Mouse (Mus musculus) layer of hippocampus, adult 11-12 months (tissue): Measurements from ENCODE around the gene Bcl11a.
"Not testable (repeated sequence)": the region's sequence is repeated elsewhere in the genome, so short reads cannot be mapped to it uniquely, and the experiment has no call there.

Source experiments
- DNase-seq: peaks from one replicate; pipeline ENCODE4 v3.0.0; 2022; ENCODE audit warnings: low spot score

Gene Bcl11a

DNA sequence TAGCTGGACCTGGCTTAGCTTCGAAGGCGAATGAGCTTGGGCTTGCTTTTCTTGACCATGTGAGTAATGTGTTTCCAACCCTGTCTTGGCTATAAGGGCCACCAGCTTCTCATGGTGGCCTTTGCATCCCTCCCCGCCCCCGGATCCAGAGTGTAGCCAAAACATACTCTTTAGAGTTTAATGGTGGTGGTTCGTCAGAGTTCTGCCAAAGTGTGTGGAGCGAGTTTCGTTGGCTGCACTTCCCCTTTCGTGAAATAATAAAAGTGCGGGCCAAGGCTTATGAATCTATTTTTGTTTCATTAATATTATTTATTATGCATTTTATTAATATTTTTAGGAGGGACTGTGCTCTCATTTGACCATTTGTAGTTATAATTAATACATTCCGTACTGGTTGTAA is 21.4 kb downstream of the Bcl11a start:
- no peak for DNase-seq

DNA sequence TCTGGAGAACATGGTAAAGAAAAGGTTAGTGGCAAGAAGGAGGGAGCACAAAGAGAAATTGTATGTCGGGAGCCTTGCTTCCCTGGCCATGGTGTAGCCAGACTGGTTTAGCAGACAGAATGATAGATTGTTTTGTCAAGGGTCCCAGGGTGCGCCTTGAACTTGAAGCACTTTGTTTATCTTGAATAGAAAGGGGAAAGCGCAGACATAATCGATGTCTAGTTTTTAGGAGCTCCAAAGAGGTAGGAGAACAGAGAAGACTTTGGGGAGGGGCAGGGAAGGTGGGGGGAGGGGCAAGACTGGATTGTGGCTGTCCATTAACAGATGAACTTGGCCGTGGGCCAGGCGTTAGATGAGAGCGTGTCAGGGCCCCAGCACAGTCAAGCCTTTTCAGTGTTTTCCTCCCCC is 22.0 kb downstream of the Bcl11a start:
- DNase-seq = no peak

DNA sequence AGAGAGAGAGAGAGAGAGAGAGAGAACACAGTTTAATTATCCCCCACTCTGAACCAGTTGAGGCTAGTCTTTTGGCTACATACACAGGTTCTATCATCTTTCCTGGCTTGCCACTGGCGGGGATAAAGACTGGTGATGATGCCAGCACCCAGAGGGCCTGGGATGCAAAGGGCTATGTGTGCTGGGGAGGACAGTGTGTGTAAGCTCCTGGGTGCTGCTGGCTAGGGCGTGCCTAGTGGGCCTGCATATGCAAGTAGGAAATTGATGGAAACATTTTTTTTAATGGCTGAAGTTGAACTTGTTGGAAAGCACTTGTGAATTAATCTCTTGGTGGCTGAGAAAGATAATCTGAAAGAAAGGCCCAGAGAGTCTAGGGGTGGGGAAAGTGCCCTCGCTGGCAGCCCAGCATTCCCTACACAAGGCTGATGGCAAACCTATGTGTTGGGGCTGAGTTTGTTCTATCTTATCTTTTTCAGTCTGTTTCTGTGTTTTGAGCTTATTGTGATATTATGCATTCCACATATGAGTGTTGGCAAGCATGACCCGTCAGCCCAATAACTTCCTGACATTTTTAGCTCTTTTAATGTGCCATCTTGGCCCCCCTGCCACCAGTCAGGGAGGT is 22.7 kb downstream of the Bcl11a start:
- DNase-seq = no peak

DNA sequence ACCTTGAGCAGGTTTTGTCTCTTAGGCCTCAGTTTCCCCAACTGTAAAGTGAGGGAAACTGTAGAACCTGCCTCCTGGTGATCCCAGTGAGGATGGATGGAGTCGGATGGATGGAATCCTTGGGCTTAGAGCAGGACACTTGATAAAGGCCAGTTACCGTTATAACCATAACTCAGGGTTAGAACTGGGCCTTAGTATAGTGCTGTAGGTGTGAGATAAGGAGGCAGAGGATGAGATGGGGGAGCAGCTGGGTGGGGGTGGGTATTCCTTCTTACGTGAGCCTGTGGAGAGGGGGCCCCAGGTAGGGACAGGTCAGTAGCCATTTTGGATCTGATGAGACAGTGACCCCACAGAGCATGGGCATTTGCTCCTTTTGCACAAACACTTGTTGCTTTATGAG is 23.8 kb downstream of the Bcl11a start:
- DNase-seq = no peak

DNA sequence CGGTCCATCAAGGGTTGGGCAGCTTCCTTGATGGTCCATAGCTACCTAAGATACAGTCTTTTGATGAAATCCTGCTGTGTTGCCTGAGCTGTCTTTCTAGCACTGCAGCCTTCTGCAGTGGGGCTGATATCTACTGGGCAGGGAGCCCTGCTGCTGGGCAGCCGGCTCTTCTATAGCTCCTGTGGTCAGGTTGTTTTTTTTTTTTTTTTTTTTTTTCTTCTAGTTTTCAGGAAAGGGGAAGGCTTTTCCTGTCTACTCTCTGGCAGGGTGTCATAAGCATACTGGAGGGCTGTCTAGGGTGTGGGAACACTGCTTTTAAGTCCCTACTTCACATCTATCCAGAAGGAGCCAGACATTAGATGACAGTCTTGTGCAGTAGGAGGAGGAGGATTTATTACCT is 24.5 kb downstream of the Bcl11a start:
- DNase-seq = no peak

DNA sequence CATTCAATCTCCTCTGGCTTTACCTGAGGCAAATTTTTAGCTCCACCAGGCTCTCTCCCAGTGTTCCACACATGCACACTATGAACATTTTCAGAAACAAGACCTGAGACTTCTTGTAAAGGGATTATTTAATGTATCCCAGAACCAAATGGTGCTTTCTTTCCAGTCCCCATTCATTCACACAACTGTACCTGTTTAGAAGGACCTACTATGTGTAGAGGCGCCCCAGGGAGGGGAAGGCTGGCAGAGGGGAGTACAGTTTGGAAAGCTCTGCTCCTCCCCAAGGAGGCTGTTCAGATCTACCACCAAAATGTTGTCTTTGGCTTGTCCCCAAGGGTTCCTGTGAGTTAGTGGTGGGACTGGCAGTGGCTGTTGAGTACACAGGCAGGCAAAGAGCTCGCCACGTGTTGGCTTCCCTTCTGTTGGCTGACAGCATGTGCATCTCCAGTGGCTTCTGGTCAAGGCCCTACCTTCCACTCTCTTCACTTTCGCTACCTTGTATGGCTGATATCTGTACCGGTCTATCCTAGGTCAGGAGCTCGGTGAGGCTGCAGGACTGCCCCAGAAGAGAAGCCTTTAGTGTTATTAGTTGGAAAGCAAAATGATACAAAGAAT is 25.4 kb downstream of the Bcl11a start:
- no peak for DNase-seq

DNA sequence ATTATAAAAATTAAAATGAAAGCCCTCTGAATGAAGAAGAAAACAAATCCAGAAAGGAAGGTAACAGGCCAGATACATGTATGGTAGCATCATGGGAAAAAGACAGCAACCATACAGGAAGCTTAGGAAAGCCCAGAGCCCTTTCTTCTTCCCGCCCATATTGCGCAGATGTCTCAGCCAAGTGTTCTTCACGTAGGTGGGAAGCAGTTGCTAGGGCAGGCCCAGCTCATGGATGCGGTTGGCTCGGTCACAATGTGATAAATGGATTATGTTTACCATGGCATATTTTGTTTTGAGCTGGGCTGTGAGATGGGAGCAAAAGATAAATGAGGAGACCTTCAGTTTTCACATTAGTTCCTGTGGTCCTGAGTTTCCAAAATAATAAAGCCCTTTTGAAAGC is 29.6 kb downstream of the Bcl11a start:
- DNase-seq = peak; percentile 55

DNA sequence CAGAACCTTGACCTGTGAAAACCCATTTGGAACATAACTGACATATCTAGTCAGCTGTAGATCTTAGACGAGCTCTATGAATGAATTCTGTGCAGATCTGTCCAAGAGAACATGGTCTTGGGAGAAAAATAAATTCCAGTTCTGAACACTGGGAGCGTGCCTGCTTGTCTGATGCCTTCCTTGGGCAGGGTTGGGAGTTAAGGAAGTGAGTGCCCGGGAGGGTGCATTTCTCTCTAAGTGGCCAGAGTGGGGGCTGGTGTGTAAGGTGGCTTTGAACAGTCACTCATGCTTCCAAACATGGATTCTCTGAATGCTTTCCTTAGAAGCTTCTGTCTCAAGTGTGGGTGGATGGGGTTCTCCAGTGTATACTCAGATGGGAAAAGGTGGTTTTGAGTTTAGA is 31.1 kb downstream of the Bcl11a start:
- no peak for DNase-seq

DNA sequence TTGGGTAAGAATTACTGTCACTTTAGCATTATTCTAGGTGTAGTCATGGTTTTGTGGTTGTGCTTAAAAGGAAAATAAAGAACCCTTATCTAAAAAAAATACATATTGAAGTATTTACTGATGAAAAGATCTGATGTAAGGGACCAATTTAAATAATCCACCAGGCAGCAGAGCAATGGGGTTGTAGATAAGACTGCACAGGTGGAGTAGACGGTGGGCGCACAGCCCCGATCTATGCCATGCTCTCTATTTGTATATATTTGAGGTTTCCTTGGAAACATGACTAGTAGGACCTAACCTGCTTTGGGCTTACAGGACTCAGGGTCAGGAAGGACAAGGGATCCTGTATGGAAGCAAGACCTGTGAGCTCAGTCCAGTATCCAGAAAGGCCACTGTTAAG is 31.5 kb downstream of the Bcl11a start:
- DNase-seq = no peak

DNA sequence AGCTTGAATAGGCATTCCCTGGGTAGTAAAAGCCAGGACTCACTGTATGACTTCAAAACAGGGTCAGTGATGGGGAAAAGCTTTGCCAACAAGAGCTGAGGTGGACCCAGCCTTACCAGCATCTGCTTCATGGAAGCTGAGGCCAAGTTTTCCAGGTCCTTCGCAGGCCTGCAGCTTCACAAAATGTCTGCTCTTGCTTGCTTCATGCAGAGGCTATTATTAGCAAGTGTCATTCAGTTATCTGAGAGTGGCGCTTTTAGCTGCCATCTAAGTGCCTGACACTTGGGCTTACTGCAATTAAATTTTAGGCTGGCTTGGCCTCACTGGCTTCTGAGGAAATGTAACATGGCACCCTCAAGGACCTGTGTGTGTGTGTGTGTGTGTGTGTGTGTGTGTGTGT is 32.3 kb downstream of the Bcl11a start:
- DNase-seq = no peak

DNA sequence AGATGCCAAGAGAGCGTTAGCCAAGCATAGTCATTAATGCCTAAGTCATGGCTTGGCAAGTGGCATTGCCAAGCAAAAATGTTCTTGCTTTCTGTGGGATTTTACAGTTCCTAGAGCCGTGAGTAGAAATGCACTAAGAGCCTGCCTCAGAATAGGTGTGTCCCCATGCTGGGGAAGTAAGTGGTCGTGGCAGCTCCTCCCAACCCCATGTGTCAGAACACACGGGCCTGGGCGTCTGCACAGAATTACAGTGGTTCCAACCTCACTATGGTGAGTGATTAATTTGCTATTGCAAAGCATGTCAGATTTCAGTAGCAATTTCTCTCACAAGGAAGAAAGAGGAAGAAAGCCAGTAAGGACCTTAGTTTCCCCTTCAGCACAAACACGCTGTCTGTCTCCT is 33.9 kb downstream of the Bcl11a start:
- DNase-seq = no peak

DNA sequence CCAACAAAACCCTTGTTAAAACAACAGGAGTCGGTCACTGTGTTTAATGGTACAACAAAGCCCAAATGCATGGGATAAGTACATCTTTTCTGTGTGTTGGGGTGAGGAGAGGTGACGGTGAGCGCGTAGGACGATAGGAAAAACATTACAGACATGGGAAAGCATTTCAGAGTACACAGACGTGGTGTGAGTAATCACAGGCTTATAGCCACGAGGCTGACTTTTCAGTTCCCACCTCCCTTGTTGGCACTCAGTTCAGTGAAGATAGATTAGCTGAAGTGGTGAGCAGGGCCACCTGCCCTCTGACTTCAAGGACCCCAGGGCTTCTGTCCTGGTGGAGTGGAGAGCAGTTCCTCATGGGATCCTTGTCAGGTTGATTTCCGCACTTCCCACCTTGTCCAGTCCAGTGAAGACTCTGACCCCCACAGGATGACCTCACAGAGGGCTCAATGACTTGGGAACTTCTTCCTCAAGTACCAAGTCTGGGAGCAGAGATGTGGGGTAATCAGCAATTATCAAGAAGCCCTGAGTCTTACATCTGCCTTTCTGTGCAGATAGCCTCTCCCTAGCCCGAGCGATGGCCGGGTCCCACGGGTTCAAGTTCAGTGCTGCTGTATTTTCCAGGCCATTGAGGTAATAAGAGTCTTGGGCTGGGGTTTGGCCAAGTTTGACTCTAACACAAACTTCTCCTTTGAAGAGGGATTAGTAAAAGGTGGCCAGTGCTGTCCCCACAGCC is 37.3 kb downstream of the Bcl11a start:
- DNase-seq = no peak

DNA sequence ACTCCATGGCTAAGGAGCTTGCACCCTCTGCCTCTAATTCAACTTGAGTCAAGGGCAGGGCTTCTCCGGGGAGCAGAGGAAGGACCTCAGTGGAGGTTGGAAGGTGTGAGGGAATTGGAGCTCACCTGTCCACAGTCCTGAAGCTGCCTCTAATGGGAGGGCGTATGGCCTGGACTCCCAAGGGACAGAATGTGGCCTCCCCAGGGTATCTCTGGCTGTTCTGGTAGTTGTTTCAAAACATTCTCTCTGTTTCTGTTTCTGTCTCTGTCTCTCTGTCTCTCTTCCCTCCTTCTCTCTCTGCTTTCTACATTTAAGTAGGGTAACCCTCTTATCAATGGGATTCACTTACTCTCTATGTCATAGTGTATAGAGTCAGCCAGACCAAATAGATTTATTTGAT is 38.2 kb downstream of the Bcl11a start:
- no peak for DNase-seq

DNA sequence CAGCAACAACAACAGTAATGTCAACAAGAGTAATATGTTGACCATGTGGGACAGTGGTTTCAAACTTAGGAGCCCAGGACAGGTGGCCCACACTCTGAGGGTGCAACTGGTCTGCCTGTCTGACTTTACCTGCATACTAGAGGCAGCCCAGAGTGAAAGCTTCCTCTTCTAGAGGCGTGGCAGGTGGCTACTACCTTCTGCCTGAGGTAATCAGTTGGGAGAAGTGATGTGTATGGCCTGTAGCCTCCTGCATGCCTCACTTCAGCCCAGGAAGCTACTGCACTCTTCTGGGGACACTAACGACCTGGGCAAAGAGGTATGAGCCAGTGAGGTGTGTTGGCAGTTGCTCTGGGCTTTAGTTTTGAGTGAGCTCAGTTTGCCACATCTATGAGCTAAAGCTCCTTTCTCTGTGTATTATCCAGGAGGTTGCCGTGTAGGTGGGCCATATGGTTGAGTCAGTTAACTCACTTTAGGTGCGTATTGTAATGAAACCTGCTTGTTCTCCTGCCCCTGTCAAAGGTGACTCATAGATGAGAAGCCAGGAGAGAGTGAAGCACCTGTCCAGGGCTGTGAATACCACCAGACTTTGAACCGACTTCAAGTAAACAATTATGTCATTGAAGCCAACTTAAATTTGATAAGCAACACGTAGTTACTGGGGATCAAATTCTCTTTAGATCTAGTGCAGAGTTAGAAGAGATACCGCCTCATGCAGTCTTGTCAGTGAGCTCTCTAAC is 38.9 kb downstream of the Bcl11a start:
- no peak for DNase-seq

DNA sequence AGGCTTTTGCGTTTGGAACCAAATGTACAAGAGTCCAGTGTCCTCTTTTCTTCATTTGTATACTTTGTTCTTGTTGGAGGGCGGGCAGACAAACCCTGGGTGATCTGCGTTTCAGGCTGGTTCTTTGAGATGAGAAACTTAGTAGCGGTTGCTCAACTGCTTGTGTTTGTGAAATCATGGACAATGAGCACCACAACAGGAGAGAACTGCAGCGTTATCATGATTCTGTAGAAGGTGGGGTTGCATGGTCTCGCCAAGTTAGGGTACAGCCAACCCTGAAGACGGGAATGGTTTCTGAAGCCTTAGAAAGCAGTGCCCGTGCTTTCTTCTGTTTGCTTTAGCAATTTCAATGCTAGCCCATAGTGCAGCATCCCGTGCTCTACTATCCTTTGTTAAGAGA is 43.3 kb downstream of the Bcl11a start:
- DNase-seq = no peak

DNA sequence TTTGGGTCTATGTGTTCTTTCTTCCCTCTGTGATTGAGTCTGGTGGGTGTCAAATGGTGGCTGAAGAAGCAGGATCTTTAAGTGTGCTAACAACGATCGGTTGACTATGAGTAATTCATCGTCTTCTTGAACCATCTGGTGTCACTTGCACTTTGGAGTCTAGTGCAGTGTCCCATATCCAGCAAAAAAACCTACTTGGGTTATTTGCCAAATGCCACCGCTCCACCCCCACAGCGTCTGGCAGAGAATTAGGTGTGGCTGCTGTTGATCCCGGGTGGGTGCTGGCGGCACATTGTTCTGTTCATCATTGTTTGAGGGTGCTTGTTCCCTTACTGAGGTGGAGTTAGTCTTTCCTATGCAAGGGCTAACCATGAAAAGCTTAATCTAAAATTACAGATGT is 45.0 kb downstream of the Bcl11a start:
- DNase-seq = peak; percentile 65

DNA sequence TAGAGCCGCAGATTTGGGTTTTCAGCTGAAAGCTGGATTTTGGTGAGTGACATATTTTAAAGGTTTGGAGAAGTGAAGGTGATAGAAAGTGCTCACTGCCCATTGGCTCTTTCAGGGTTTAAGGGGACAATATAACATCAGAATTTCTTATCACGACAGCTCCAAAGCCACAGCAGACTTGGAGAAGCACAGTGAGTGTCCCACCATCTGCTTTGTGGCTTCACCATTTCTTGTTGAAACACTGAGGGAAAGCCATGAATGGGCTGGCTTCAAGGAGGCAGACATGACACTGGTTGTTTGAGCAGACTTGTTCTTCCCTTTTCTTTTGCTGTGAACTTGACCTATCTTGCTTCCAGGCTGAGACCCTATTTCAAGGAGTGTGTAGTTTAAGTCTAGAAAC is 46.1 kb downstream of the Bcl11a start:
- DNase-seq = no peak

DNA sequence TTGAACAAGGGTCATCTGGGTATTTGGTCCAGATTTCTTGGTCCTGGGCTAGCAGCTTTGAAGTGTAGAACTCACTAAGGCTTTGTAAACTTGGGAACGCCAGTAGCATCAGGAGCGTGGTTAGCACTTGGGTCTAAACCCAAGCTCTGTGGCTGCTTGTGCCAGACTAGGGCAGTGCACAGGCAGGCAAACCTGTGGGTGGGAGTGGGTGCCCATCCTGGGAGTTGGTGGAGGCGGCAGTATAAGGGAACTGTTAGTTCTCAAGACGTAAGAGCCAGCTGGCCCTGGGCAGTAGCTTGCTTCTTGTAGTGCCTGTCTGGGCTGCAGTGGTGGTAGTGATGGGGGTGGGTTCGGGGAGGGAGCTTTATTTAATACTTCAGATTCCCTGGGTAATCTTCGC is 47.2 kb downstream of the Bcl11a start:
- DNase-seq = peak; percentile 48

DNA sequence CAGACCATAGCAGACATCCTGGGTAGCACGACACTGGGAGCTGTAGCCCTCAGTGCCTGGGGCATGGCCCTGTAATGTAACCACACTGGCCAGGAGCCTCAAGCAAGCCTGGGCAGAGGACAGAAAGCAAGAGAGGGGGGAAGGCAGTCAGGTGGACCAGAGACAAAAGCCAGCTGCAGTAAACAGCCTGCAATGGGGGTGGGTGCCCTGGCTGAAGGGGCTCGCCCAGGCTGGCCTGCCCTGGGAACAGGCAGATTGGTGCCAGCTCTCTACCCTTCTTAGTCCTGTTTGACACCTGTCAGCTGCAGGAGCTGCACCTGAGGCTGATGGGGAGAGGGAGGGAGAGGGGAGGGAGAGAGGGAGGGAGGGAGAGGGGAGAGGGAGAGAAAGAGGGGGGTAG is 50.1 kb downstream of the Bcl11a start:
- DNase-seq = no peak

DNA sequence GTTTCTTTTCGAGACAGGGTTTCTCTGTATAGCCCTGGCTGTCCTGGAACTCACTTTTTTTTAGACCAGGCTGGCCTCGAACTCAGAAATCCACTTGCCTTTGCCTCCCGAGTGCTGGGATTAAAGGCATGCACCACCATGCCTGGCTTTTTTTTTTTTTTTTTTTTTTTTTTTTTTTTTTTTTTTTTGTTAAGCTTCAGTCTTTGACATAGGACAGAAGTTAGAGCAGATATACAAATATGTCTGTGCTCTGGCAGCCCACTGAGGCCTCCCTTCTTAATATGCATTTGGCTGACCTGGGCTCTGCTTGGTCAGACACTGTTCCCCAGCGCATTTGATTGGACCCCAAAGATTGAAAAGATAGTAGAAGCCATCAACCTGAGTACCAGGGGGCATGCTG is 51.0 kb downstream of the Bcl11a start:
- DNase-seq = not testable (repeated sequence)

DNA sequence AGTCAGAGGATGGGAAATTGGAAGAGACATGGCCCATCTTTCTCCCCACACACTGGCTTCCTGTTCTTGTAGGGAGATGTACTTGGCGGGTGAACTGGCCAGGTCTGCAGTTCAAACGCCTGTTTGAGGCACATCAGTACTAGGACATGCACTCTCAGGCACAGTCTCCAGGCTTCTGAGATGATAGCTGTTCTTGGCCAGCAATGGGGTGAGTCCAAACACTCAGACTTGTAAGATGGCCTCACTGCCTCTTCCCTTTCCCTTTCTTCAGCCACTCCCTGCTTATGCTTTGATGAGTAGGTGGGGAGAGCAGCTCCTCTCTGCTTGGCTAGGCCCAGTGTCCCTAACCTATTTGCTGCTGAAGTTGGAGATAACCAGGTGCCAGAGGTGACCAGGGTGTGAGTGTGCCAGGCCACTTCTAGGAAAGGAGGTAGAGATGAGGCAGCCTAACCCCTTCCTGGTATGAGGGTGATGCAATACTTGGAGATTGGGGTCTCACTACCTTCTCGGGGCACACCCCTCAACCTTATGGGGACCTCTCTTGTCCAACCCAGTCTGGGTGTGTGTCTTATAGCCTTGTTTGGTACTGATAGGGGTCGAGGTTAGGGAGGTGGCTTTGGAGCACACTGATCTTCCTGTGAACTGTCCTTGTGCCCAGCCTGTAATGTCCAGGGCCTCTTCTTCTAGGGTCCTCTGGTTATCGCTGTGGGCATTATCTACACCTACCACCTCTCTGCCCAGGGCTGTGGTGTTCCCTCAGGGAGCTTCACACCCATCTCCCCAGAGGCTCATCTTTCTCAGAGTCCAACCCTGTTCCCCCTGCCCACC is 51.7 kb downstream of the Bcl11a start:
- no peak for DNase-seq

DNA sequence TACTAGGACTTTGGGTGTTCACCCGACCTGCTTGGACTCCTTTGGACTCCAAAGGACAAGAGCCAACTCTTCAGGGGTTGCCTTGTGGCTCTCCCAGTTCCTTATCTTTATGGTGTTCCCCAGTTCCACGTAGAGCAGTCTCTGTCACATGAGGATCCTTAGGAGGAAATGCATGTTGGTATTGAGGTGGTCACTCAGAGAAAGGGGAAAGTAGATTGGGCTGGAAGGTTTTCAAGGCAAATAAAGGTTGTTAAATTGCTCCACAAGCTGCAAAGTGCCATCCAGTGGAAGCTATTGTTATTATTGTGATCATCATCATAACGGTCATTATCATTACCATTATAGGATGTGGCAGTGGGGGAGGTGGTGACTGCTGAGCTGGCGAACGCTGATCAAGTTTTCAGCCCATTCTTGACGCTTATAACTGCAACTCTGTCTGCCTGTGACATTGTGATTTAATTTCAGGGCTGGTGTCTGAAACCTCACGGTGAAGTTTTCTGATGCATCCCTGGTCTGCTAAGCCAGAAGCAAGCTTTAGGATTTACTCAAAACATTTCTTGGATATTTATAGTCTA is 52.4 kb downstream of the Bcl11a start:
- no peak for DNase-seq
